Mouse (Mus musculus) G1E (cell line): ENCODE data around the gene D17Wsu92e. TPM values are rescaled to one million over a fixed set of nuclear protein-coding genes. Genes with fewer than 3 reads are reported as not detected.

ENCODE experiments used
- ATAC-seq: 2 replicates; pipeline ENCODE4 v1.8.0; 2016; ENCODE audit warnings: mild to moderate bottlenecking; ENCODE audit not compliant: insufficient number of reproducible peaks, poor library complexity, low FRiP score, severe bottlenecking; ENCODE audit errors: extremely low read depth
- DNase-seq: peaks from one replicate; pipeline ENCODE4 v3.0.0; 2012; ENCODE audit warnings: low spot score
- H3K27me3 ChIP-seq: 2 replicates; pipeline ENCODE4 v1.6.1; 2012; ENCODE audit warnings: mild to moderate bottlenecking, low read length, inconsistent platforms; ENCODE audit not compliant: insufficient read depth
- H3K36me3 ChIP-seq: replicated peaks from 2 replicates; pipeline ENCODE3; 2012; ENCODE audit warnings: mild to moderate bottlenecking, inconsistent platforms
- H3K4me1 ChIP-seq: 2 replicates; pipeline ENCODE4 v1.6.1; 2012; ENCODE audit warnings: low read depth, low read length, inconsistent platforms, mixed read lengths; ENCODE audit not compliant: insufficient read depth
- H3K4me3 ChIP-seq: 2 replicates; pipeline ENCODE4 v1.5.1; 2012; ENCODE audit warnings: low read depth, mild to moderate bottlenecking, inconsistent platforms, low read length, moderate library complexity, mixed read lengths
- H3K9me3 ChIP-seq: replicated peaks from 2 replicates; pipeline ENCODE4 v1.6.1; 2012; ENCODE audit warnings: inconsistent platforms
- CTCF ChIP-seq: IDR thresholded peaks from 2 replicates; pipeline ENCODE4 v1.5.1; 2012; ENCODE audit warnings: low read depth, low read length, inconsistent platforms, mixed read lengths
- GATA1 ChIP-seq: IDR thresholded peaks from 2 replicates; pipeline ENCODE4 v1.6.1; 2012; ENCODE audit warnings: borderline replicate concordance, low read length, inconsistent platforms, mixed read lengths
- GATA2 ChIP-seq: IDR thresholded peaks from 2 replicates; pipeline ENCODE4 v1.6.1; 2012; ENCODE audit warnings: low read depth, low read length, inconsistent platforms, borderline replicate concordance
- POLR2AphosphoS5 ChIP-seq: IDR thresholded peaks from 2 replicates; pipeline ENCODE4 v1.6.1; 2012; ENCODE audit warnings: low read depth, low read length, inconsistent platforms; ENCODE audit not compliant: insufficient replicate concordance
- TAL1 ChIP-seq: conservative IDR thresholded peaks from 2 replicates; pipeline ENCODE4 v1.6.1; 2012; ENCODE audit warnings: low read depth, low read length, inconsistent platforms, mixed read lengths
- polyA plus RNA-seq: library from polyadenylated mRNA; stranded (reverse); fragments of >175 nt; gene quantifications from 2 replicates; pipeline ENCODE4 v1.2.3, GENCODE M21; 2012
- total RNA-seq, 2 experiments: library from RNA; stranded (forward) in 1 of 2; stranded (reverse) in 1 of 2; fragments of 200-1000 nt in 1 of 2; fragments of >200 nt in 1 of 2; fragmentation: Nextera tagmentation in 1 of 2; gene quantifications; 2 replicates each; pipeline ENCODE4 v1.2.3; 2014 to 2017

The D17Wsu92e gene
- total and polyA plus RNA-seq, 3 experiments = 60.2 to 84.4 (median 65.3) TPM

DNA sequence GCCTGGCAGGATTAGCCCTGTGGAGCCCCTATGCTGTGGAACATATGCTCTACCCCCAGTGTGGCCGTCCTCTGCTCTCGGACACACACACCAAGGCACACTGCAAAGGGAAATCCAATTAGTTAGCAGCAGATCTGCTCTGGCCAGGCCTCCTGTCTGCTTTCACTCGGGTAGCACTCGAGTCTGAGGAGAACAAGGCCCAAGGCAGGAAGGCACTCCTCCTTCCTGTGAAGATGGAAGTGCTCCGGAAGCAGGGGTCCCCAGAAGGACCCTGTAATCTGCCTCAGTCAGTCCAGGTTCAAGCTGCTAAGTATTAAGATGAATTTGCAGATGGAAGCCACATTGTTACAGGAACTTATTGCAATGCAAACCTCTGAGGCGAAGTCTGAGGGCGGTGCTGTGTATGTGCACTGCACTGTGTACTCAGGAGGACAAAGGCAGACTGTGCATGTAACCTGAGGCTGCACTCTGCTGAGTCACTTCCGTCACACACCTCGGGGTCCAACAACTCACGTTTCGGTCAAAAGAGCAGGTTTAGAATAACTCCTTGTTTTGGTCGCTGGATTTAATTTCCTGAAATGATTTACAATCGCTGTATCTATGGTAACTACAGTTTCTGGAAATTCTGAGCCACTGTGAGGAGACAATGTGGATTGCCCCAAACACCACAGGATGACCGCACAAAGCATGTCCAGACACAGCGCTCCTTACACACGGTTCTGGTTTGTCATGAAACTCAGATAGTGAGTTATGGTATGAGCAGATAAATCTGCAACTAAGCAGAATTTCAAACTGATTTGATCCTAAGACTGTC lies 20.5 kb downstream of the D17Wsu92e start:
- ATAC-seq (peak; percentile 75), DNase-seq (peak; percentile 8)
- 0 out of 2 replicates have a peak, but pooled peaks cover 2% of the 10 kb centered on the region for H3K9me3 ChIP-seq
- H3K4me1 ChIP-seq = peaks cover 65% of the 10 kb centered on the region
- peaks cover 72% of the 10 kb centered on the region for H3K36me3 ChIP-seq
- TF ChIP-seq POLR2AphosphoS5 = no peak
- no peak for TF ChIP-seq TAL1
- no peak for TF ChIP-seq CTCF
- peak overlapping the region; percentile 46; the same call in 1 of the 2 replicates for H3K4me3 ChIP-seq
- H3K27me3 ChIP-seq = no peaks in the 10 kb centered on the region

DNA sequence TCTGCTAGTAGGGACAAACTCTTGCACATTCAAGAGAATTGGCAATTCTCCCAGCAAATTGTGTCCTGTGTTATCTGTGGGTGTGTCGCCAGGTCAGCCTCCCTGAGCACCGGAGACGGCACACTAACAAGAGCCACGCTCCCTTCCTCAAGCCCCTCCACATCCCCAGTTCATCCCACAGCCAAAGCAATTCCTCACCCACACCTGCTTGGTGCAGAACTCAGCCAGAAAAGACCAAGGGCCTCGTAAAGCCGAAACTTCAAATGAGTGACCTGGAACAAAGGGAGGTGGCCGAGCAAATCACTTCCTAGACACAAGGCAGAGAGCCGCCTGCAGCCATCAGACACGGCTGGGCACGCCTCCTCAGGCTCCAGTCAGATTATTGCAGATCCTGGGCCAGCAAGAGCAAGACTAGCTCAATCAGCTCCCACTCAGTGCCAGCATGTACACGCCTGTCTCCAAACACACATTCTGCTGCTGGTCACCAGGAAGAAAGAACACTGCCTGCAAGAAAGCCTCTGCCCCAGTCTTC lies 23.0 kb downstream of the D17Wsu92e start:
- ATAC-seq (no peak), DNase-seq (no peak)
- H3K4me1 ChIP-seq = peaks cover 54% of the 10 kb centered on the region

DNA sequence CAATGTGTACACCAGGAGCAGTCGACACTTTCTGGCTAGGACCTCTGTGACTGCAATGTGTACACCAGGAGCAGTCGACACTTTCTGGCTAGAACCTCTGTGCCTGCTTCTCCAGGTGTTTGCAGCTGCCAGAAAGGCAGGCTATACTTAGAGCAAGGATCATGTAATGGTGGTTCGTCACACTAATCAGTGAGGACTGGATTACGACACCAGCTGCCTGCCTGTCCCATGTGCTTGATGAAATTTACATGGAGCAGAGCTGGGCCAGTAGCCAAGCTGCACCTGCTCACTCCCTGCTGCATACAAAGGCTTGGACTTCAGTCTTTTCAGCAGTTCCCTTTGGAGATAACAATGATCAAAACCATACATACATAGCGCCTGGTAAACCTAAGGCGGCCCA lies 23.7 kb downstream of the D17Wsu92e start:
- Histone ChIP-seq H3K36me3 (peaks cover 71% of the 10 kb centered on the region), H3K9me3 (0 out of 2 replicates have a peak, but pooled peaks cover 2% of the 10 kb centered on the region), H3K4me3 (no peak overlapping the region), H3K27me3 (no peaks in the 10 kb centered on the region), H3K4me1 (peaks cover 51% of the 10 kb centered on the region)
- DNase-seq (no peak), ATAC-seq (no peak)
- TF ChIP-seq TAL1 (no peak), GATA1 (no peak), GATA2 (no peak), CTCF (no peak), POLR2AphosphoS5 (no peak)

More for the DNA sequence above, 23.0 kb downstream of the D17Wsu92e start:
- Histone ChIP-seq H3K36me3 (peaks cover 72% of the 10 kb centered on the region), H3K9me3 (0 out of 2 replicates have a peak, but pooled peaks cover 2% of the 10 kb centered on the region), H3K27me3 (no peaks in the 10 kb centered on the region), H3K4me3 (no peak overlapping the region; the same call in 1 of the 2 replicates)
- no peak for TF ChIP-seq TAL1
- no peak for TF ChIP-seq GATA1
- no peak for TF ChIP-seq CTCF
- no peak for TF ChIP-seq POLR2AphosphoS5
- TF ChIP-seq GATA2 = no peak

DNA sequence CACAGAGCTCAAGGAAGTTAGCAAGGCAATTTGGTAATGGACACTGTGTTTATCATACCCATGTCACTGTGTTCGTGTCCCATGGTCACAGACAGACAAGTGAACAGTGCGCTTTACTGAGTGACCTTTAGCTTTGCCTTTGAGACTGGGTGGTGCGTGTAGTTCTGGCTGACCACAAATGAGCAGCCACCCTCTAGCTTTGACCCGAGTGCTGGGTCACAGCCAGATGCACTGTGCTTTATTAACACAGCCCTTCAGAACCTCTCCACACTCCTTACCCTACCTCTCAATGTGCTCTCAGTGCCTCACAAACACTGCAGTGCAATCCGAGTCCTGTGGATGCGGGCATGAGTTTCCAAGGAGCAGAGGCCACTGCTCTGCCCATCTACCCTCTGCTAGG lies 27.3 kb downstream of the D17Wsu92e start:
- ATAC-seq = no peak
- H3K4me1 ChIP-seq = peaks cover 30% of the 10 kb centered on the region
- no peak for TF ChIP-seq TAL1
- TF ChIP-seq GATA2 = no peak
- no peak for TF ChIP-seq CTCF
- no peak for TF ChIP-seq POLR2AphosphoS5
- no peak for TF ChIP-seq GATA1

DNA sequence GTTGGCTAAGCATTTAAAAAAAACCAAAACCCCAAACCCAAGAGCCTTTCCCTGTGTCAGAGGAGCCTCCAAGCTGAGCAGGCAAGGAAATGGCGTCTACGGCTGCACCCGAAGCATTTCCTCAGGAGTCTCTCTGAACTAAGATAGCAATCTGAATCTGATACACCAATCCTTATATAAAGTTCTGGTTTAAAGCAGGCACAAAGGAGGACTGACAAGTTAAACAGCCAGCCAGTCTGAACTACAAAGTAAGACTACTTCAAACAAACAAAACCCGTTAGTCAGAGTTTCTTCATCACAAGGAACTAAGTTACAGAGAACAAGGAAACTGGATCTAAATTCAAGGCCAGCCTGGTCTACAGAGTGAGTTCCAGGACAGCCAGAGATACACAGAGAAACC lies 27.9 kb downstream of the D17Wsu92e start:
- TF ChIP-seq GATA1 (no peak), CTCF (no peak), GATA2 (no peak), TAL1 (no peak), POLR2AphosphoS5 (no peak)
- Histone ChIP-seq H3K27me3 (no peaks in the 10 kb centered on the region), H3K4me3 (no peak overlapping the region), H3K4me1 (peaks cover 24% of the 10 kb centered on the region), H3K36me3 (peaks cover 89% of the 10 kb centered on the region), H3K9me3 (no peaks in the 10 kb centered on the region)
- ATAC-seq (no peak), DNase-seq (no peak)

More for the DNA sequence above, 27.3 kb downstream of the D17Wsu92e start:
- Histone ChIP-seq H3K9me3 (no peaks in the 10 kb centered on the region), H3K4me3 (no peak overlapping the region), H3K36me3 (peaks cover 87% of the 10 kb centered on the region), H3K27me3 (no peaks in the 10 kb centered on the region)
- DNase-seq = no peak

DNA sequence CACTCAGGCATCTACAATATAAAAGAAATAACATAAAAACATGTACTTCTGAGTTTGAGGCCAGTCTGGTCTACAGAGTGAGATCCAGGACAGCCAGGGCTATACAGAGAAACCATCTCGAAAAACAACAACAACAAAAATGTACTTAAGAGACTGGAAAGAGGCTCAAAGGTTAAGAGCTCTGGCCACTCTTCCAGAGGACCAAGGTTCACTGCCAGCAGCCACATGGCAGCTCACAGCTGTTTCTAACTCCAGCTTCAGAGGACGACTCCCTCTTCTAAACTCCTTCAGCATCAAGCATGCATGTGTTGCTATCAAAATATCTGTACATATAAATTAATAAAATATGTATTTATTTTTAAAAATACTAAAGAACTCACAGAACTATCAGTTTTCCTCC lies 28.9 kb downstream of the D17Wsu92e start:
- H3K36me3 ChIP-seq = peaks cover 88% of the 10 kb centered on the region
- TF ChIP-seq POLR2AphosphoS5 (no peak), GATA1 (no peak), TAL1 (no peak), CTCF (no peak)
- no peaks in the 10 kb centered on the region for H3K9me3 ChIP-seq
- no peak overlapping the region for H3K4me3 ChIP-seq
- no peak for DNase-seq
- no peaks in the 10 kb centered on the region for H3K27me3 ChIP-seq
- H3K4me1 ChIP-seq = peaks cover 15% of the 10 kb centered on the region
- ATAC-seq = no peak
